Mouse (Mus musculus): ENCODE measurements at regions not wholly inside any gene's neighbourhood (a gene's known extent, or its start where the extent isn't known, plus 50 kb on each side); places are given as distances from the start of the nearest gene placed in this dataset.

- Histone ChIP-seq H3K36me3 (ENCODE audit: insufficient read depth) (no peaks in the 10 kb centered on the region), H3K27ac (ENCODE audit: low read depth, low read length) (no peak overlapping the region), H3K27me3 (ENCODE audit: insufficient read depth, low read length) (no peaks in the 10 kb centered on the region), H3K9me3 (ENCODE audit: low read length) (no peaks in the 10 kb centered on the region), H3K4me2 (ENCODE audit: low read depth) (no peak overlapping the region), H3K4me1 (ENCODE audit: insufficient read depth) (no peaks in the 10 kb centered on the region), H3K9ac (no peak overlapping the region), H3K4me3 (ENCODE audit: low read depth, low read length) (no peak overlapping the region)
- DNase-seq = no peak
- WGBS = 94% methylated on average over 5 of the region's 5 CpGs
- no peak for ATAC-seq
- no peak for TF ChIP-seq CTCF (IDR thresholded peaks at IDR 0.05; ENCODE audit: low read depth)
Measured at GRCm38 (mm10) chr16:87295727-87296126, 58.3 kb upstream of the N6amt1 start.

DNA sequence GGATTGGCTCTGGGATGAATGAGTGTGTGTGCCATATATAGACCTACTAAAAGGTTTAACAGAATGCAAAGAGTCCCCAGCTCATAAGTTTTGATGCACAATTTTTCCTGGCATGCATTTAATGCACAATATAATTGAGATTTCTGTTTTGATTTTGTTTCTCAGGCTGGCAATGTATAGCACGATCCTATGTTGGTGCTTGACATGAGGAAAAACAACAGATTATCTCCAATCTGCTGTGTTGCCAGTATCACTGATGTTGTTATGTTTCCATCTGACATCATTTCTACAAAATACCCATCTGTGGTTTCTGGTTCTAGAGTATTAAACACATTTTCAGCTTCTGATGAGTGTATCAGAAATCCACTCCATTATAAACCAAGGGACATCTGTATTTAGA, 61.2 kb upstream of the N6amt1 start:
- Histone ChIP-seq H3K4me1 (ENCODE audit: insufficient read depth) (no peaks in the 10 kb centered on the region), H3K4me3 (ENCODE audit: low read depth, low read length) (no peak overlapping the region), H3K9me3 (ENCODE audit: low read length) (no peaks in the 10 kb centered on the region), H3K36me3 (ENCODE audit: insufficient read depth) (no peaks in the 10 kb centered on the region), H3K27me3 (ENCODE audit: insufficient read depth, low read length) (no peaks in the 10 kb centered on the region), H3K4me2 (ENCODE audit: low read depth) (no peak overlapping the region), H3K9ac (no peak overlapping the region), H3K27ac (ENCODE audit: low read depth, low read length) (no peak overlapping the region)
- ATAC-seq = peak; percentile 84
- 77% methylated on average over 1 of the region's 1 CpGs for WGBS
- peak; percentile 50 for DNase-seq
- no peak for TF ChIP-seq CTCF (IDR thresholded peaks at IDR 0.05; ENCODE audit: low read depth)

GRCm38 (mm10) chr16:87291716-87292115, 62.3 kb upstream of the N6amt1 start:
- no peak overlapping the region for H3K9ac ChIP-seq
- WGBS = 73% methylated on average over 2 of the region's 2 CpGs
- ATAC-seq (no peak), DNase-seq (no peak)
- no peak overlapping the region for H3K4me2 ChIP-seq (ENCODE audit: low read depth)
- H3K27me3 ChIP-seq (ENCODE audit: insufficient read depth, low read length) = no peaks in the 10 kb centered on the region
- no peak overlapping the region for H3K4me3 ChIP-seq (ENCODE audit: low read depth, low read length)
- no peak for TF ChIP-seq CTCF (IDR thresholded peaks at IDR 0.05; ENCODE audit: low read depth)
- H3K36me3 ChIP-seq (ENCODE audit: insufficient read depth) = no peaks in the 10 kb centered on the region
- no peaks in the 10 kb centered on the region for H3K4me1 ChIP-seq (ENCODE audit: insufficient read depth)
- no peaks in the 10 kb centered on the region for H3K9me3 ChIP-seq (ENCODE audit: low read length)
- H3K27ac ChIP-seq (ENCODE audit: low read depth, low read length) = no peak overlapping the region

- Histone ChIP-seq H3K4me2 (ENCODE audit: low read depth) (no peak overlapping the region), H3K9me3 (ENCODE audit: low read length) (no peaks in the 10 kb centered on the region), H3K36me3 (ENCODE audit: insufficient read depth) (no peaks in the 10 kb centered on the region), H3K4me1 (ENCODE audit: insufficient read depth) (no peaks in the 10 kb centered on the region), H3K27me3 (ENCODE audit: insufficient read depth, low read length) (no peaks in the 10 kb centered on the region), H3K4me3 (ENCODE audit: low read depth, low read length) (no peak overlapping the region), H3K27ac (ENCODE audit: low read depth, low read length) (no peak overlapping the region), H3K9ac (no peak overlapping the region)
- ATAC-seq (no peak), DNase-seq (no peak)
- WGBS = 88% methylated on average over 2 of the region's 2 CpGs
- TF ChIP-seq CTCF (IDR thresholded peaks at IDR 0.05; ENCODE audit: low read depth) = no peak
Measured at GRCm38 (mm10) chr16:87285639-87286038, 68.3 kb upstream of the N6amt1 start.

DNA sequence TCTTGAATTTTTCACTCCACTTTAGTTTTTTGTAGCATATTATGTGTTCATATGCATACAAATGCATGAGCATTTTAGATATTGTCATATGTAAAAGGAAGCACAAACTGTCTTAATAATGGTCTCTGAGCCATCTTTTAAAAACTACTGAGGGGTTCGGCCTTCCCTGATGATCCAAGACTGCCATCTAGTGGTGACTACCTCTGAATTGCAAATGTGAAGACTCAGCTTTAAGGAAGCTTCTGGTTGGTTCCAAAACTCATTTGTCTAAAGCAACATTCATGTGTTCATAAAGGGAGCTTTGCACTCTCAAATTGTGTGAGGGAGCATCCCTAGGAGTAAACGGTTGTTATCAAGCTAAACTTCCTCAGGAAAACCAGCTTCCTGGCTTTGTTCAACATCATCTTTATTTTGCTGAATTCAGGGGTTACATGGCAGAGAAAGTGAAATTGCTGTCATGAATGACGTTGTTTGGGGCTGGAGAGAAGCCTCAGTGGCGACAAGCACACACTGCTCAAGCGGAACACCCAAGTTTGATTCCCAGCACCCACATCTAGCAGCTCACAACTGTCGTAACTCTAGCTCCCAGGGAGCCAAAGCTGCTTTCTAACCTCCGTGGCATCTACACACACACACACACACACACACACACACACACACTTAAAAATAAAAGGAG, 69.0 kb upstream of the N6amt1 start:
- DNase-seq = no peak
- Histone ChIP-seq H3K9me3 (ENCODE audit: low read length) (no peaks in the 10 kb centered on the region), H3K4me2 (ENCODE audit: low read depth) (no peak overlapping the region), H3K4me1 (ENCODE audit: insufficient read depth) (no peaks in the 10 kb centered on the region), H3K9ac (no peak overlapping the region), H3K4me3 (ENCODE audit: low read depth, low read length) (no peak overlapping the region), H3K36me3 (ENCODE audit: insufficient read depth) (no peaks in the 10 kb centered on the region), H3K27me3 (ENCODE audit: insufficient read depth, low read length) (no peaks in the 10 kb centered on the region), H3K27ac (ENCODE audit: low read depth, low read length) (no peak overlapping the region)
- no peak for TF ChIP-seq CTCF (IDR thresholded peaks at IDR 0.05; ENCODE audit: low read depth)
- 67% methylated on average over 7 of the region's 7 CpGs for WGBS
- ATAC-seq = no peak

DNA sequence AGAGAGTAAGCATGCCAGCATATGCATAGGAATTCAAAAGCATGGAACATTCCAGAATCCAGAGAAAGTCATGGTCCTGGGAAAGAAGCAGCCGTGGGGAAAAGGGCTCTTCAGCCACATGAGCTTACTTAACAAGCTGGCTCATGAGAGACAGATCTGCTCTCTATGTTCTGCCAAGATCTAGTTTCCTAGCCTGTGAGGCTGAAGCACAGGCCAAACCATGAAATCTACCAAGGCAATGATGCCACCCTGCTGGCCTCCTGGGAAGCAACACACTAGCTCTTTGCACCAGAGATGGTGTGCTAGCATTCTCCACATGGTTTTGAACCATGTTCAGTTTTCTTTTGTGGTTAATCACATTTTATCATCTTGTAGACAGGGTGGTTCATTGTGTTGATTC, 75.5 kb upstream of the N6amt1 start:
- Histone ChIP-seq H3K4me1 (ENCODE audit: insufficient read depth) (no peaks in the 10 kb centered on the region), H3K9me3 (ENCODE audit: low read length) (no peaks in the 10 kb centered on the region), H3K36me3 (ENCODE audit: insufficient read depth) (no peaks in the 10 kb centered on the region), H3K9ac (no peak overlapping the region), H3K4me3 (ENCODE audit: low read depth, low read length) (no peak overlapping the region), H3K27ac (ENCODE audit: low read depth, low read length) (no peak overlapping the region), H3K4me2 (ENCODE audit: low read depth) (no peak overlapping the region), H3K27me3 (ENCODE audit: insufficient read depth, low read length) (no peaks in the 10 kb centered on the region)
- DNase-seq (no peak), ATAC-seq (no peak)
- WGBS = 79% methylated on average over 1 of the region's 1 CpGs
- no peak for TF ChIP-seq CTCF (IDR thresholded peaks at IDR 0.05; ENCODE audit: low read depth)

GRCm38 (mm10) chr16:87272363-87272762, 81.6 kb upstream of the N6amt1 start:
- TF ChIP-seq CTCF (IDR thresholded peaks at IDR 0.05; ENCODE audit: low read depth) = no peak
- ATAC-seq = no peak
- Histone ChIP-seq H3K9me3 (ENCODE audit: low read length) (no peaks in the 10 kb centered on the region), H3K27me3 (ENCODE audit: insufficient read depth, low read length) (no peaks in the 10 kb centered on the region), H3K27ac (ENCODE audit: low read depth, low read length) (no peak overlapping the region), H3K4me2 (ENCODE audit: low read depth) (no peak overlapping the region), H3K36me3 (ENCODE audit: insufficient read depth) (no peaks in the 10 kb centered on the region), H3K9ac (no peak overlapping the region), H3K4me3 (ENCODE audit: low read depth, low read length) (no peak overlapping the region), H3K4me1 (ENCODE audit: insufficient read depth) (no peaks in the 10 kb centered on the region)
- DNase-seq = no peak
- 96% methylated on average over 5 of the region's 5 CpGs for WGBS
